Mouse (Mus musculus) MEL (cell line): Measurements from ENCODE around the gene Ston2. TPM values are rescaled to one million over a fixed set of nuclear protein-coding genes. Genes with fewer than 3 reads are reported as not detected.

Experiments used
- DNase-seq: peaks from one replicate; pipeline ENCODE4 v3.0.0; 2011; ENCODE audit warnings: low read depth, low spot score
- H3K27ac ChIP-seq: 2 replicates; pipeline ENCODE4 v1.5.1; 2012; ENCODE audit warnings: low read depth, mild to moderate bottlenecking, control low read depth, low read length, moderate library complexity; ENCODE audit not compliant: control insufficient read depth
- H3K27me3 ChIP-seq, 2 experiments: fragments of 150-350 bp in 1 of 2; sonication (generic) in 1 of 2; 2 replicates each; pipeline ENCODE4 v1.6.1; 2012; ENCODE audit warnings: low read length in 2 of 2, mild to moderate bottlenecking in 2 of 2, improper control_type of control experiment in 1 of 2, moderate library complexity in 1 of 2; ENCODE audit not compliant: insufficient read depth in 2 of 2, control insufficient read depth in 1 of 2
- H3K36me3 ChIP-seq, 2 experiments: 2 replicates each; pipeline ENCODE4 v1.6.1; 2012 to 2014; ENCODE audit warnings: low read length in 2 of 2, improper control_type of control experiment in 1 of 2, inconsistent platforms in 1 of 2, mild to moderate bottlenecking in 1 of 2; ENCODE audit not compliant: insufficient read depth in 2 of 2, control insufficient read depth in 1 of 2
- H3K4me1 ChIP-seq, 2 experiments: fragments of 150-350 bp in 1 of 2; sonication (generic) in 1 of 2; 2 replicates each; pipeline ENCODE4 v1.6.1; 2012; ENCODE audit warnings: low read length in 2 of 2, improper control_type of control experiment in 1 of 2, mild to moderate bottlenecking in 1 of 2; ENCODE audit not compliant: insufficient read depth in 2 of 2, control insufficient read depth in 1 of 2
- H3K4me3 ChIP-seq, 2 experiments: fragments of 150-350 bp in 1 of 2; sonication (generic) in 1 of 2; 2 replicates each; pipeline ENCODE4 v1.5.1; 2012; ENCODE audit warnings: low read depth in 2 of 2, low read length in 2 of 2, mild to moderate bottlenecking in 2 of 2, moderate library complexity in 2 of 2, control low read depth in 1 of 2, improper control_type of control experiment in 1 of 2; ENCODE audit not compliant: control insufficient read depth in 1 of 2, insufficient read depth in 1 of 2
- H3K79me2 ChIP-seq: 2 replicates; pipeline ENCODE4 v1.6.1; 2012; ENCODE audit warnings: mild to moderate bottlenecking, low read length, moderate library complexity; ENCODE audit not compliant: control insufficient read depth, poor library complexity, insufficient read depth
- H3K9ac ChIP-seq: 2 replicates; pipeline ENCODE4 v1.6.1; 2012; ENCODE audit warnings: low read depth, mild to moderate bottlenecking, control low read depth, low read length, moderate library complexity; ENCODE audit not compliant: control insufficient read depth, poor library complexity, severe bottlenecking
- H3K9me3 ChIP-seq: fragments of 150-350 bp; sonication (generic); replicated peaks from 2 replicates; pipeline ENCODE4 v1.6.1; 2012; ENCODE audit warnings: mild to moderate bottlenecking, low read length, improper control_type of control experiment, moderate library complexity; ENCODE audit not compliant: insufficient read depth
- CHD2 ChIP-seq: IDR thresholded peaks from 2 replicates; pipeline ENCODE4 v1.6.1; 2011; ENCODE audit warnings: low read length, improper control_type of control experiment
- E2F4 ChIP-seq: IDR thresholded peaks from 2 replicates; pipeline ENCODE4 v1.6.1; 2011; ENCODE audit warnings: low read depth, low read length, improper control_type of control experiment, borderline replicate concordance
- ELF1 ChIP-seq: IDR thresholded peaks from 2 replicates; pipeline ENCODE4 v1.6.1; 2014; ENCODE audit warnings: low read depth, mild to moderate bottlenecking, inconsistent platforms, low read length, improper control_type of control experiment, moderate library complexity
- EP300 ChIP-seq, 2 experiments: IDR thresholded peaks; 2 replicates each; pipeline ENCODE4 v1.6.1; 2011; ENCODE audit warnings: improper control_type of control experiment in 2 of 2, low read length in 2 of 2, low read depth in 1 of 2, mild to moderate bottlenecking in 1 of 2
- GABPA ChIP-seq: IDR thresholded peaks from 2 replicates; pipeline ENCODE4 v1.6.1; 2012; ENCODE audit warnings: low read depth, mild to moderate bottlenecking, inconsistent platforms, low read length, improper control_type of control experiment, moderate library complexity
- JUND ChIP-seq: IDR thresholded peaks from 2 replicates; pipeline ENCODE4 v1.6.1; 2011; ENCODE audit warnings: low read depth, mild to moderate bottlenecking, improper control_type of control experiment, low read length
- KAT2A ChIP-seq: conservative IDR thresholded peaks from 2 replicates; pipeline ENCODE4 v1.6.1; 2012; ENCODE audit warnings: low read depth, low read length, improper control_type of control experiment, inconsistent platforms
- MAFK ChIP-seq: IDR thresholded peaks from 2 replicates; pipeline ENCODE4 v1.6.1; 2011; ENCODE audit warnings: low read depth, mild to moderate bottlenecking, low read length, improper control_type of control experiment, borderline replicate concordance
- MAX ChIP-seq: IDR thresholded peaks from 2 replicates; pipeline ENCODE4 v1.6.1; 2011; ENCODE audit warnings: low read length, improper control_type of control experiment
- MAZ ChIP-seq: IDR thresholded peaks from 2 replicates; pipeline ENCODE4 v1.6.1; 2012; ENCODE audit warnings: low read depth, mild to moderate bottlenecking, inconsistent platforms, low read length, improper control_type of control experiment
- MEF2A ChIP-seq: IDR thresholded peaks from 2 replicates; pipeline ENCODE4 v1.6.1; 2014; ENCODE audit warnings: low read depth, mild to moderate bottlenecking, inconsistent platforms, low read length, improper control_type of control experiment; ENCODE audit not compliant: poor library complexity, insufficient replicate concordance, severe bottlenecking; ENCODE audit errors: extremely low read depth
- MYC ChIP-seq: IDR thresholded peaks from 2 replicates; pipeline ENCODE4 v1.6.1; 2011; ENCODE audit warnings: low read depth, mild to moderate bottlenecking, low read length, improper control_type of control experiment, moderate library complexity
- NELFE ChIP-seq: IDR thresholded peaks from 2 replicates; pipeline ENCODE4 v1.6.1; 2011; ENCODE audit warnings: low read depth, low read length, improper control_type of control experiment
- NRF1 ChIP-seq: IDR thresholded peaks from 2 replicates; pipeline ENCODE4 v1.6.1; 2014; ENCODE audit warnings: low read depth, mild to moderate bottlenecking, inconsistent platforms, low read length, improper control_type of control experiment, moderate library complexity; ENCODE audit not compliant: poor library complexity, insufficient read depth, severe bottlenecking
- POLR2A ChIP-seq, 2 experiments: IDR thresholded peaks; 2 replicates each; pipeline ENCODE4 v1.6.1; 2011 to 2012; ENCODE audit warnings: low read length in 2 of 2, mild to moderate bottlenecking in 2 of 2, control low read depth in 1 of 2, improper control_type of control experiment in 1 of 2, low read depth in 1 of 2, moderate library complexity in 1 of 2; ENCODE audit not compliant: control insufficient read depth in 1 of 2, insufficient read depth in 1 of 2, poor library complexity in 1 of 2
- SMC3 ChIP-seq: IDR thresholded peaks from 2 replicates; pipeline ENCODE4 v1.6.1; 2011; ENCODE audit warnings: low read depth, low read length, improper control_type of control experiment
- TAL1 ChIP-seq: IDR thresholded peaks from 2 replicates; pipeline ENCODE4 v1.6.1; 2012; ENCODE audit warnings: mild to moderate bottlenecking, inconsistent platforms, low read length, moderate library complexity, mixed read lengths
- TCF12 ChIP-seq: IDR thresholded peaks from 2 replicates; pipeline ENCODE4 v1.6.1; 2014; ENCODE audit warnings: low read depth, mild to moderate bottlenecking, inconsistent platforms, low read length, improper control_type of control experiment, moderate library complexity
- USF1 ChIP-seq: IDR thresholded peaks from 2 replicates; pipeline ENCODE4 v1.6.1; 2014; ENCODE audit warnings: low read depth, mild to moderate bottlenecking, inconsistent platforms, low read length, improper control_type of control experiment, moderate library complexity
- ZC3H11A ChIP-seq: IDR thresholded peaks from 2 replicates; pipeline ENCODE4 v1.6.1; 2012; ENCODE audit warnings: low read depth, mild to moderate bottlenecking, inconsistent platforms, low read length, improper control_type of control experiment
- ZKSCAN1 ChIP-seq: IDR thresholded peaks from 2 replicates; pipeline ENCODE4 v1.6.1; 2012; ENCODE audit warnings: low read depth, mild to moderate bottlenecking, inconsistent platforms, low read length, improper control_type of control experiment, moderate library complexity
- ZMIZ1 ChIP-seq: IDR thresholded peaks from 2 replicates; pipeline ENCODE4 v1.6.1; 2012; ENCODE audit warnings: low read depth, mild to moderate bottlenecking, inconsistent platforms, low read length, improper control_type of control experiment, moderate library complexity
- polyA plus RNA-seq, 2 experiments: library from polyadenylated mRNA; stranded (reverse) in 1 of 2; unstranded in 1 of 2; fragments of >175 nt in 1 of 2; fragments of >200 nt in 1 of 2; gene quantifications; 2 replicates each; pipeline versions ENCODE4 v1.2.1 to v1.2.4; 2012; ENCODE audit warnings: low replicate concordance in 2 of 2, low read depth in 1 of 2; ENCODE audit not compliant: insufficient read length in 2 of 2, insufficient read depth in 1 of 2, missing spikeins in 1 of 2
- total RNA-seq: library from RNA; depleted of rRNA; stranded (reverse); fragments of 300-350 nt; gene quantifications from 2 replicates; pipeline ENCODE4 v1.2.3, GENCODE M21; 2012

The Ston2 gene
- total and polyA plus RNA-seq, 3 experiments: not detected

GRCm38 (mm10) chr12:91715686-91716085, 72.5 kb downstream of the Ston2 start:
- no peaks in the 10 kb centered on the region for H3K27me3 ChIP-seq
- no peak overlapping the region for H3K27ac ChIP-seq
- TF ChIP-seq ELF1: no peak
- TF ChIP-seq MEF2A: no peak
- no peak for TF ChIP-seq CHD2
- no peak for TF ChIP-seq SMC3
- no peak for TF ChIP-seq NELFE
- TF ChIP-seq MYC: no peak
- TF ChIP-seq MAZ: no peak
- TF ChIP-seq MAFK: no peak
- TF ChIP-seq EP300 (IDR thresholded peaks at IDR 0.05; ENCODE audit: low read depth in 1 of 2, low read length in 2 of 2): no peak
- TF ChIP-seq TCF12: no peak
- TF ChIP-seq E2F4: no peak
- TF ChIP-seq JUND: no peak
- TF ChIP-seq USF1: no peak
- TF ChIP-seq TAL1: no peak
- no peak for TF ChIP-seq ZC3H11A
- no peak for TF ChIP-seq MAX
- no peak for TF ChIP-seq NRF1
- H3K9me3 ChIP-seq: no peaks in the 10 kb centered on the region
- no peak overlapping the region for H3K9ac ChIP-seq
- H3K79me2 ChIP-seq: no peaks in the 10 kb centered on the region
- no peak for DNase-seq
- H3K4me1 ChIP-seq: no peaks in the 10 kb centered on the region
- H3K36me3 ChIP-seq: no peaks in the 10 kb centered on the region
- H3K4me3 ChIP-seq: no peak overlapping the region

DNA sequence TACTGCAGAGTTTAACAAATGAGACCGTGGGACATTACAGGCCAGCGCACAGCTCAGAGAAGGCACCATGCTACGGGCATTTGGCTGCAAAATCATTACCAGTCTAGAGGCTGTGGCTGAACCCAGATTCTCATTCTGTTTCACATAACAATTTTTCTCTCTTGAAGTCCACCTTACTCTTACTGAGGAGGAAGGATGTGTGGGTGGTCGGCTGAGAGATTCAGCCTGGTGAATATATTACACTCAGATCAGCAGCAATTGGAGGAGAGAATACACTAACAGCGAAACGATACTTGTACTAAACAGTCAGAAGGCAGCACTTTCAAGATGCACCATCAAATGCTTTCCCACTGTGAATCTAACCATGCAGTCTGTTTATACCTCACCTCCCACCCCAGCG, 74.8 kb downstream of the Ston2 start:
- H3K4me3 ChIP-seq: no peak overlapping the region
- H3K27me3 ChIP-seq: no peaks in the 10 kb centered on the region
- no peaks in the 10 kb centered on the region for H3K4me1 ChIP-seq
- no peak overlapping the region for H3K9ac ChIP-seq
- H3K79me2 ChIP-seq: no peaks in the 10 kb centered on the region
- TF ChIP-seq MYC (no peak), KAT2A (no peak), ZMIZ1 (no peak), GABPA (no peak), ELF1 (no peak), ZKSCAN1 (no peak), POLR2A (IDR thresholded peaks at IDR 0.05; ENCODE audit: control insufficient read depth in 1 of 2, insufficient read depth in 1 of 2, low read depth in 1 of 2, low read length in 2 of 2, poor library complexity in 1 of 2) (no peak), NELFE (no peak), ZC3H11A (no peak)
- H3K9me3 ChIP-seq: no peaks in the 10 kb centered on the region
- no peak for DNase-seq
- no peak overlapping the region for H3K27ac ChIP-seq
- no peaks in the 10 kb centered on the region for H3K36me3 ChIP-seq
